8 mouse cellular contexts compared by ENCODE assay signal in the genomic region with DNA sequence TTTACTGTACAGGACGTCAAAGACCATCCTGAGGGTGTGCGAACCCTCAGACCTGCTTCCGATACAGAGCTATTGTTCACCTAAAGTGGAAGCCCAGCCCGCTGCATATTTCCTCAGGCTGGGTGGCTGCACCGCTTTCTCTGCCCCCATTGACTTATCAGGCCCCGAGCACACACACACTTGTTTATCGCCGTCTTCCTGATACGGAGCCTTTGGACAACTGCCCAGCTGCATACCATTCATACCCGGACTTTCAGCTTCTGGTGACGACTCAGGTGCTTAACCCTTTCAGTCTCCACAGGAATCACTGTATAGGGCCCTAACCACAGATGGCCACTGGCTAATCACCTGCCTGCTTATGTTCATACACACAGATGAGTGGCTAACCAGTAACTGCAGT.
DNase-seq lines count a peak whose midpoint lies in the region; ATAC-seq and TF ChIP-seq lines count a peak whose summit lies in the region.

No protein-coding gene starts in this region.

- peaks cover 6% of the 10 kb centered on the region; the same call in 1 of the 2 replicates for H3K4me1 ChIP-seq in midbrain, embryonic 16.5 days (ENCODE audit: control insufficient read depth, insufficient read depth, low read length)
- H3K4me1 ChIP-seq in midbrain, embryonic 10.5 days = peaks cover 29% of the 10 kb centered on the region
- peaks cover 4% of the 10 kb centered on the region; the same call in 1 of the 2 replicates for H3K4me1 ChIP-seq in forebrain, embryonic 14.5 days (ENCODE audit: control insufficient read depth, insufficient read depth, low read length)
- H3K4me1 ChIP-seq in liver, postnatal 0 days (ENCODE audit: insufficient read depth) = peaks cover 23% of the 10 kb centered on the region

- DNase-seq in midbrain, embryonic 10.5 days (ENCODE audit: low spot score) = no peak
- DNase-seq in forebrain, embryonic 14.5 days (ENCODE audit: low spot score) = no peak
- peak; percentile 77 for DNase-seq in kidney, adult 11 months
- peak; percentile 74 for DNase-seq in liver, postnatal 0 days
- DNase-seq in urinary bladder, postnatal 36 days (ENCODE audit: low spot score in 2 of 2) = peak; percentile 41 to 57
- DNase-seq in cerebellum, postnatal 36 days = no peak
- no peak for DNase-seq in left cerebral cortex, adult 8-10 months (ENCODE audit: low spot score in 2 of 2)

- no peaks in the 10 kb centered on the region for H3K27me3 ChIP-seq in midbrain, embryonic 16.5 days (ENCODE audit: control insufficient read depth, insufficient read depth, low read depth, low read length)
- H3K27me3 ChIP-seq in midbrain, embryonic 10.5 days (ENCODE audit: low read depth, poor library complexity, severe bottlenecking) = no peaks in the 10 kb centered on the region; the same call in 1 of the 2 replicates
- H3K27me3 ChIP-seq in forebrain, embryonic 14.5 days (replicated peaks; ENCODE audit: control insufficient read depth, insufficient read depth, low read length) = no peaks in the 10 kb centered on the region
- no peaks in the 10 kb centered on the region for H3K27me3 ChIP-seq in liver, postnatal 0 days (ENCODE audit: insufficient read depth, low read length)

- TF ChIP-seq CTCF in liver, postnatal 0 days (IDR thresholded peaks at IDR 0.05; ENCODE audit: low read depth) = no peak

- ATAC-seq in midbrain, embryonic 16.5 days = 0 out of 2 replicates have a peak, but pooled peaks have one; percentile 11
- peak; percentile 25; the same call in 1 of the 2 replicates for ATAC-seq in forebrain, embryonic 14.5 days
- peak; percentile 89 for ATAC-seq in liver, postnatal 0 days

- H3K36me3 ChIP-seq in midbrain, embryonic 16.5 days (ENCODE audit: control insufficient read depth, insufficient read depth, low read length) = no peaks in the 10 kb centered on the region
- H3K36me3 ChIP-seq in midbrain, embryonic 10.5 days = 0 out of 2 replicates have a peak, but pooled peaks cover 3% of the 10 kb centered on the region
- H3K36me3 ChIP-seq in forebrain, embryonic 14.5 days (ENCODE audit: control insufficient read depth, insufficient read depth, low read length) = no peaks in the 10 kb centered on the region
- no peaks in the 10 kb centered on the region; the same call in 1 of the 2 replicates for H3K36me3 ChIP-seq in liver, postnatal 0 days (replicated peaks; ENCODE audit: insufficient read depth, low read length)

- no peak overlapping the region for H3K27ac ChIP-seq in midbrain, embryonic 16.5 days (ENCODE audit: low read length)
- H3K27ac ChIP-seq in midbrain, embryonic 10.5 days (replicated peaks) = no peak overlapping the region
- no peak overlapping the region for H3K27ac ChIP-seq in forebrain, embryonic 14.5 days (ENCODE audit: low read depth, low read length)
- H3K27ac ChIP-seq in liver, postnatal 0 days (ENCODE audit: low read depth) = no peak overlapping the region

- WGBS in midbrain, embryonic 16.5 days = 22% methylated on average over 11 of the region's 11 CpGs
- WGBS in midbrain, embryonic 10.5 days = 42% methylated on average over 11 of the region's 11 CpGs
- 9% methylated on average over 11 of the region's 11 CpGs for WGBS in forebrain, embryonic 14.5 days
- WGBS in liver, postnatal 0 days (ENCODE audit: insufficient replicate concordance) = 14% methylated on average over 11 of the region's 11 CpGs

- peak; percentile 80 for TF ChIP-seq EP300 in liver, postnatal 0 days (IDR thresholded peaks at IDR 0.05; ENCODE audit: low read depth)

- H3K4me3 ChIP-seq in midbrain, embryonic 16.5 days (ENCODE audit: low read depth, low read length) = no peak overlapping the region
- H3K4me3 ChIP-seq in midbrain, embryonic 10.5 days = no peak overlapping the region
- H3K4me3 ChIP-seq in forebrain, embryonic 14.5 days (ENCODE audit: low read depth, low read length) = no peak overlapping the region
- no peak overlapping the region for H3K4me3 ChIP-seq in liver, postnatal 0 days (ENCODE audit: low read depth, low read length)

- no peak overlapping the region for H3K9ac ChIP-seq in midbrain, embryonic 16.5 days (ENCODE audit: low read depth, low read length)
- H3K9ac ChIP-seq in forebrain, embryonic 14.5 days (ENCODE audit: low read length) = no peak overlapping the region
- no peak overlapping the region for H3K9ac ChIP-seq in liver, postnatal 0 days (replicated peaks)

- no peaks in the 10 kb centered on the region for H3K9me3 ChIP-seq in midbrain, embryonic 16.5 days (replicated peaks; ENCODE audit: control insufficient read depth, low read length, poor library complexity, severe bottlenecking)
- no peaks in the 10 kb centered on the region for H3K9me3 ChIP-seq in midbrain, embryonic 10.5 days (replicated peaks)
- H3K9me3 ChIP-seq in forebrain, embryonic 14.5 days (replicated peaks; ENCODE audit: control insufficient read depth, low read length) = no peaks in the 10 kb centered on the region
- no peaks in the 10 kb centered on the region for H3K9me3 ChIP-seq in liver, postnatal 0 days (ENCODE audit: low read length)

- no peak overlapping the region for H3K4me2 ChIP-seq in midbrain, embryonic 16.5 days (ENCODE audit: low read length)
- H3K4me2 ChIP-seq in forebrain, embryonic 14.5 days (ENCODE audit: low read length) = no peak overlapping the region
- peak overlapping the region; percentile 45 for H3K4me2 ChIP-seq in liver, postnatal 0 days (ENCODE audit: low read depth, low read length)

Comparison
In these comparisons a context has a peak if more than half of its experiments do, and no peak if none do; other contexts are left out.
1. ATAC-seq: peak in every context shown above with its lines; median percentile 89 in liver, postnatal 0 days; 25 in forebrain, embryonic 14.5 days; 11 in midbrain, embryonic 16.5 days.
2. DNase-seq: peak in kidney, adult 11 months (single experiment), liver, postnatal 0 days (single experiment) and urinary bladder, postnatal 36 days (2 of 2); none in midbrain, embryonic 10.5 days (single experiment), forebrain, embryonic 14.5 days (single experiment), cerebellum, postnatal 36 days (0 of 2) and left cerebral cortex, adult 8-10 months (0 of 2).